9 mouse cellular contexts compared by ENCODE assay signal in the genomic region with DNA sequence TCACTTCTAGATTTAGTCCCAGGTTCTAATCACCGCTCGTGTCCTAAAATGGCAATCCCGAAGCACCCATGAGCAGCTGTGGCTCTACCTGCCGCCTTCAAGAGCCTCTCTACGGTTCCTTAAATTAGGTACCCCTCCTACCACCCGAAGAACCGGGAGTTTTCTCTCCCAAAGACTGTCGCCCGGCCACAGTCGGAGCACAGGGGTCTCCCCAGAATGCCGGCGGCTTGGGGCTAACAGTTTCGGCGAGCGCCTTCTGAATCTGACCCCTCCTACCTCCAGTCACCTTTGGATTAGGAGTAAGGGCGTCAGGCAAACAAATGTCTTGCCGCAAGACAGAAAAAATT. TPM values are rescaled to one million over a fixed set of nuclear protein-coding genes. Genes with fewer than 3 reads are reported as not detected.
DNase-seq lines count a peak whose midpoint lies in the region; ATAC-seq and TF ChIP-seq lines count a peak whose summit lies in the region.
"Had no signal": no experiment of that assay in that cellular context is flagged by ENCODE, and none has a peak within 500 bp of the region (broad histone marks: within the 10 kb centered on the region; RNA-seq: fewer than 3 reads in every experiment).

No protein-coding gene starts in this region.

- DNase-seq in frontal cortex, postnatal 14 days (ENCODE audit: low spot score in 2 of 2) = no peak
- DNase-seq in thymus, adult 2 months = no peak
- DNase-seq in thymus, postnatal 14 days = no peak
- no peak for DNase-seq in liver, embryonic 13.5 days
- no peak for DNase-seq in stomach, postnatal 0 days (ENCODE audit: low spot score)
- no peak for DNase-seq in cerebellum, adult 18-20 months
- DNase-seq in spleen, postnatal 10 days (ENCODE audit: low spot score in 2 of 2) = no peak

- TF ChIP-seq POLR2A in thymus, adult 2 months (IDR thresholded peaks at IDR 0.05; ENCODE audit: control insufficient read depth, extremely low read depth, insufficient read depth, low read length, poor library complexity) = no peak

- peaks cover 9% of the 10 kb centered on the region for H3K36me3 ChIP-seq in thymus, adult 2 months (ENCODE audit: control insufficient read depth, insufficient read depth, low read length)
- peaks cover 40% of the 10 kb centered on the region for H3K36me3 ChIP-seq in liver, embryonic 13.5 days
- no peaks in the 10 kb centered on the region; the same call in 1 of the 2 replicates for H3K36me3 ChIP-seq in stomach, postnatal 0 days (ENCODE audit: control insufficient read depth, insufficient read depth, low read length)

- H3K27me3 ChIP-seq in thymus, adult 2 months (ENCODE audit: control insufficient read depth, insufficient read depth, low read length) = no peaks in the 10 kb centered on the region
- no peaks in the 10 kb centered on the region for H3K27me3 ChIP-seq in liver, embryonic 13.5 days
- H3K27me3 ChIP-seq in stomach, postnatal 0 days (ENCODE audit: control insufficient read depth, insufficient read depth, low read length) = no peaks in the 10 kb centered on the region

- no peak for TF ChIP-seq EP300 in stomach, postnatal 0 days (optimal IDR thresholded peaks at IDR 0.05)

- no peak for TF ChIP-seq CTCF in thymus, adult 2 months (IDR thresholded peaks at IDR 0.05; ENCODE audit: borderline replicate concordance, control insufficient read depth, extremely low read depth, insufficient read depth, low read length, poor library complexity)
- TF ChIP-seq CTCF in stomach, postnatal 0 days (IDR thresholded peaks at IDR 0.05; ENCODE audit: low read depth) = no peak

- peak overlapping the region; percentile 95 for H3K9ac ChIP-seq in liver, embryonic 13.5 days
- H3K9ac ChIP-seq in stomach, postnatal 0 days (ENCODE audit: low read length) = peak overlapping the region; percentile 95

- no peak overlapping the region for H3K27ac ChIP-seq in thymus, adult 2 months (ENCODE audit: control insufficient read depth, insufficient read depth, low read length)
- 0 out of 2 replicates have a peak overlapping the region, but pooled peaks have one; percentile 47 for H3K27ac ChIP-seq in liver, embryonic 13.5 days
- peak overlapping the region; percentile 35; the same call in 1 of the 2 replicates for H3K27ac ChIP-seq in stomach, postnatal 0 days (replicated peaks)

- H3K4me1 ChIP-seq in thymus, adult 2 months (replicated peaks; ENCODE audit: control insufficient read depth, insufficient read depth, low read length) = peaks cover 2% of the 10 kb centered on the region; the same call in 1 of the 2 replicates
- H3K4me1 ChIP-seq in liver, embryonic 13.5 days (replicated peaks) = peaks cover 29% of the 10 kb centered on the region
- H3K4me1 ChIP-seq in stomach, postnatal 0 days (replicated peaks; ENCODE audit: control insufficient read depth, insufficient read depth) = no peaks in the 10 kb centered on the region; the same call in 1 of the 2 replicates

- peak overlapping the region; percentile 85 for H3K4me3 ChIP-seq in thymus, adult 2 months (ENCODE audit: control insufficient read depth, insufficient read depth, low read length)
- peak overlapping the region; percentile 98 for H3K4me3 ChIP-seq in liver, embryonic 13.5 days (replicated peaks)
- H3K4me3 ChIP-seq in stomach, postnatal 0 days (ENCODE audit: low read depth, low read length) = peak overlapping the region; percentile 93

- peak; percentile 42 for ATAC-seq in frontal cortex, adult (ENCODE audit: low TSS enrichment)
- peak; percentile 31 for ATAC-seq in liver, embryonic 13.5 days (ENCODE audit: low read depth)
- no peak; the same call in 1 of the 2 replicates for ATAC-seq in stomach, postnatal 0 days (ENCODE audit: low FRiP score, low TSS enrichment)

- H3K9me3 ChIP-seq in liver, embryonic 13.5 days (replicated peaks) = no peaks in the 10 kb centered on the region
- H3K9me3 ChIP-seq in stomach, postnatal 0 days (ENCODE audit: control insufficient read depth, low read length) = no peaks in the 10 kb centered on the region

- H3K4me2 ChIP-seq in liver, embryonic 13.5 days = peak overlapping the region; percentile 82
- peak overlapping the region; percentile 74 for H3K4me2 ChIP-seq in stomach, postnatal 0 days (replicated peaks; ENCODE audit: low read depth)

- WGBS in thymus, adult 2 months = 2% methylated on average over 17 of the region's 17 CpGs
- 2% methylated on average over 17 of the region's 17 CpGs for WGBS in liver, embryonic 13.5 days (ENCODE audit: insufficient replicate concordance)
- WGBS in stomach, postnatal 0 days = 2% methylated on average over 17 of the region's 17 CpGs

RNA-seq across cellular contexts. Expression of a gene that starts 0.3 kb away (rescaled TPM):
- 30.4 and 36.2 TPM in 2 replicates for polyA plus RNA-seq in thymus, adult 2 months (2012; rRNA removed)
- polyA plus RNA-seq in liver, embryonic 13.5 days (2015; fragmentation: Nextera tagmentation; extraction: Ambion mirVana) = 54.6 and 55.9 TPM in 2 replicates
- 47.1 and 49.2 TPM in 2 replicates for polyA plus RNA-seq in stomach, postnatal 0 days (2015; fragmentation: Nextera tagmentation; extraction: Ambion mirVana)

RNA-seq across cellular contexts. Expression of a gene that starts 22.8 kb away (rescaled TPM):
- 11.1 and 13.3 TPM in 2 replicates for polyA plus RNA-seq in thymus, adult 2 months (2012; rRNA removed)
- 38.5 and 45.7 TPM in 2 replicates for polyA plus RNA-seq in liver, embryonic 13.5 days (2015; fragmentation: Nextera tagmentation; extraction: Ambion mirVana)
- polyA plus RNA-seq in stomach, postnatal 0 days (2015; fragmentation: Nextera tagmentation; extraction: Ambion mirVana) = 12.4 and 12.5 TPM in 2 replicates

RNA-seq across cellular contexts. Expression of a gene that starts 23.1 kb away (rescaled TPM):
- polyA plus RNA-seq in thymus, adult 2 months (2012; rRNA removed) = 70.4 and 75.9 TPM in 2 replicates
- polyA plus RNA-seq in liver, embryonic 13.5 days (2015; fragmentation: Nextera tagmentation; extraction: Ambion mirVana) = 216 and 252 TPM in 2 replicates
- polyA plus RNA-seq in stomach, postnatal 0 days (2015; fragmentation: Nextera tagmentation; extraction: Ambion mirVana) = 91.7 and 94.4 TPM in 2 replicates

RNA-seq across cellular contexts. Expression of a gene that starts 29.7 kb away (rescaled TPM):
- not detected in 2 replicates for polyA plus RNA-seq in thymus, adult 2 months (2012; rRNA removed)
- 0.32 TPM in 1 of 2 replicates, not detected in the other for polyA plus RNA-seq in liver, embryonic 13.5 days (2015; fragmentation: Nextera tagmentation; extraction: Ambion mirVana)
- not detected in 2 replicates for polyA plus RNA-seq in stomach, postnatal 0 days (2015; fragmentation: Nextera tagmentation; extraction: Ambion mirVana)
- polyA plus RNA-seq: frontal cortex, adult 2 months had no signal

RNA-seq across cellular contexts. Expression of a gene that starts 41.6 kb away (rescaled TPM):
- polyA plus RNA-seq in thymus, adult 2 months (2012; rRNA removed) = not detected in 2 replicates
- polyA plus RNA-seq in liver, embryonic 13.5 days (2015; fragmentation: Nextera tagmentation; extraction: Ambion mirVana) = 0.38 and 0.40 TPM in 2 replicates
- 0.08 TPM in 1 of 2 replicates, not detected in the other for polyA plus RNA-seq in stomach, postnatal 0 days (2015; fragmentation: Nextera tagmentation; extraction: Ambion mirVana)
